Mouse (Mus musculus): ENCODE data around the gene Trmt44.
A peak's percentile ranks its signal among the peaks of the same experiment; 100 is the strongest.

Trmt44 gene

GRCm38 (mm10) chr5:35574653-35575599 lies at the start of gene Trmt44:
Gene Trmt44, minus strand, starts transcription at chr5:35575070.
- peak; percentile 94 for DNase-seq (ENCODE audit: extremely low spot score, low spot score)

GRCm38 (mm10) chr5:35623831-35624230 lies 49.0 kb upstream of the Trmt44 start:
- DNase-seq (ENCODE audit: extremely low spot score, low spot score) = no peak

- peak; percentile 22 for DNase-seq (ENCODE audit: extremely low spot score, low spot score)
Observed at GRCm38 (mm10) chr5:35621114-35621513, 46.2 kb upstream of the Trmt44 start.

GRCm38 (mm10) chr5:35616943-35617342 lies 42.1 kb upstream of the Trmt44 start:
- DNase-seq (ENCODE audit: extremely low spot score, low spot score) = no peak

- DNase-seq (ENCODE audit: extremely low spot score, low spot score) = no peak
Observed at GRCm38 (mm10) chr5:35612722-35613121, 37.9 kb upstream of the Trmt44 start.

- no peak for DNase-seq (ENCODE audit: extremely low spot score, low spot score)
Observed at GRCm38 (mm10) chr5:35611900-35612299, 37.0 kb upstream of the Trmt44 start.

GRCm38 (mm10) chr5:35611170-35611569 lies 36.3 kb upstream of the Trmt44 start:
- no peak for DNase-seq (ENCODE audit: extremely low spot score, low spot score)

GRCm38 (mm10) chr5:35610381-35610780 lies 35.5 kb upstream of the Trmt44 start:
- DNase-seq (ENCODE audit: extremely low spot score, low spot score) = no peak

GRCm38 (mm10) chr5:35609971-35610370 lies 35.1 kb upstream of the Trmt44 start:
- DNase-seq (ENCODE audit: extremely low spot score, low spot score) = no peak

GRCm38 (mm10) chr5:35609381-35609780 lies 34.5 kb upstream of the Trmt44 start:
- peak; percentile 73 for DNase-seq (ENCODE audit: extremely low spot score, low spot score)

GRCm38 (mm10) chr5:35608559-35608958 lies 33.7 kb upstream of the Trmt44 start:
- DNase-seq (ENCODE audit: extremely low spot score, low spot score) = no peak

GRCm38 (mm10) chr5:35607784-35608183 lies 32.9 kb upstream of the Trmt44 start:
- DNase-seq (ENCODE audit: extremely low spot score, low spot score) = no peak

GRCm38 (mm10) chr5:35606800-35607199 lies 31.9 kb upstream of the Trmt44 start:
- DNase-seq (ENCODE audit: extremely low spot score, low spot score) = no peak

- no peak for DNase-seq (ENCODE audit: extremely low spot score, low spot score)
Observed at GRCm38 (mm10) chr5:35605355-35605754, 30.5 kb upstream of the Trmt44 start.

GRCm38 (mm10) chr5:35601526-35601925 lies 26.7 kb upstream of the Trmt44 start:
- DNase-seq (ENCODE audit: extremely low spot score, low spot score) = no peak

GRCm38 (mm10) chr5:35600233-35600632 lies 25.4 kb upstream of the Trmt44 start:
- no peak for DNase-seq (ENCODE audit: extremely low spot score, low spot score)

- DNase-seq (ENCODE audit: extremely low spot score, low spot score) = no peak
Observed at GRCm38 (mm10) chr5:35596169-35597160, 21.6 kb upstream of the Trmt44 start.

GRCm38 (mm10) chr5:35595706-35596105 lies 20.8 kb upstream of the Trmt44 start:
- DNase-seq (ENCODE audit: extremely low spot score, low spot score) = peak; percentile 87

GRCm38 (mm10) chr5:35594768-35595167 lies 19.9 kb upstream of the Trmt44 start:
- DNase-seq (ENCODE audit: extremely low spot score, low spot score) = no peak

- no peak for DNase-seq (ENCODE audit: extremely low spot score, low spot score)
Observed at GRCm38 (mm10) chr5:35593272-35593671, 18.4 kb upstream of the Trmt44 start.

- DNase-seq (ENCODE audit: extremely low spot score, low spot score) = no peak
Observed at GRCm38 (mm10) chr5:35592824-35593223, 18.0 kb upstream of the Trmt44 start.
